Mouse (Mus musculus): ENCODE measurements around the gene Rbm20. TPM values are rescaled to one million over a fixed set of nuclear protein-coding genes. Genes with fewer than 3 reads are reported as not detected.

Rbm20 gene
- total and polyA plus RNA-seq, 3 experiments = 37.3 to 58.6 TPM; not detected in 1

DNA sequence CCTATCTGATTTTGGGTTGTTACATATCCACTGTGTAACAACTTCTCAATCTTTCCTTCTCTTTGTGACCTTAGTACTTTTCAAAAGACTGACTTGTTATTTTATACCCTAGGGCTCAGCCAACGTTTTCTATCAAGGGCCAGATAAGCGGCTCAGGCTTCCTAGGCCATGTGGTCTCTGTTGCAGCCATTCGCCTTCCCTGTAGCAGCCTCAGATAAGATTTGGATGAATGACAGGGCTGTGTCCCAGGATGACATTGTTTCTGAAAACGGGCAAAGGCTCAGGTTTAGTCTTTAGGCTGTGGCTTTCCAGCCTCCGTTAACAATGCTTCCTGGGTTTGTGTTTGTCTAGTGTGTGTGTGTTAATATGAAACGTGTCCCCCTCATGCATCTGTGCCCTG lies 36.3 kb downstream of the Rbm20 start (continued):
- peak; percentile 60 for TF ChIP-seq SIN3A (IDR thresholded peaks at IDR 0.05; ENCODE audit: low read length)

DNA sequence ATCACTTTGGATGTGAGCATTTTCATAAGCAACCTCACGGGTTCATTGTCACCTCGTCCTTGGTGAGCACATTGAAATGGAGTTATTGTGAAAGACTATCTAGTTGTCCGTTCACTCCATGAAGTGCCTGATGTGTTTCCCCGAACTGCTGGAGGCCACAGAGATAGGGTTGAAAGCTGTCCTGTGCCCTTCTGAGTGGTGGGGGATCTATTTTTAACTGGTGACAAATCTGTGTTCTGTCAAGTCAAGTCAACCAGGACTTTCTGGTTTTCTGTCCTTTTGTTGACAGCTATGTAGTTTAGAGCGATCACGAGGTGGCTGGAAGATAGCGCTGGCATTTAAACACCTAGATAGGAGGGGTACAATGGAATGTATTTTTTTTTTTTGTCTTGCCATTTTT lies 39.4 kb downstream of the Rbm20 start:
- Histone ChIP-seq H3K4me3 (ENCODE audit: control insufficient read depth in 1 of 2, insufficient read depth in 1 of 2, low read depth in 2 of 2, low read length in 2 of 2) (no peak overlapping the region), H3K9me3 (replicated peaks; ENCODE audit: insufficient read depth, low read length) (no peaks in the 10 kb centered on the region), H3K4me1 (ENCODE audit: control insufficient read depth in 1 of 2, insufficient read depth in 2 of 2, low read length in 2 of 2) (peaks cover 7 to 8% of the 10 kb centered on the region in 2 experiments; a peak in 3 of 4 replicates), H3K79me2 (ENCODE audit: control insufficient read depth, insufficient read depth, low read length, poor library complexity) (no peaks in the 10 kb centered on the region), H3K36me3 (ENCODE audit: control insufficient read depth in 1 of 2, insufficient read depth in 2 of 2, low read length in 2 of 2) (peaks cover 0 to 5% of the 10 kb centered on the region in 2 experiments; a peak in 1 of 4 replicates), H3K27me3 (ENCODE audit: control insufficient read depth in 1 of 2, insufficient read depth in 2 of 2, low read length in 2 of 2) (peaks cover 0 to 1% of the 10 kb centered on the region in 2 experiments; a peak in 1 of 4 replicates), H3K27ac (ENCODE audit: control insufficient read depth, low read depth, low read length) (no peak overlapping the region), H3K9ac (ENCODE audit: control insufficient read depth, low read depth, low read length, poor library complexity, severe bottlenecking) (no peak overlapping the region)
- no peak for DNase-seq (ENCODE audit: low read depth, low spot score)
- TF ChIP-seq TAL1 (IDR thresholded peaks at IDR 0.05; ENCODE audit: low read length) = no peak
- TF ChIP-seq NRF1 (IDR thresholded peaks at IDR 0.05; ENCODE audit: insufficient read depth, low read depth, low read length, poor library complexity, severe bottlenecking) = no peak
- TF ChIP-seq NELFE (IDR thresholded peaks at IDR 0.05; ENCODE audit: low read depth, low read length) = no peak
- TF ChIP-seq UBTF (IDR thresholded peaks at IDR 0.05; ENCODE audit: borderline replicate concordance, insufficient read depth, low read depth, low read length) = no peak
- no peak for TF ChIP-seq USF2 (IDR thresholded peaks at IDR 0.05; ENCODE audit: borderline replicate concordance in 1 of 2, insufficient read depth in 1 of 2, low read depth in 1 of 2, low read length in 2 of 2)
- TF ChIP-seq MAX (IDR thresholded peaks at IDR 0.05; ENCODE audit: low read length) = no peak
- TF ChIP-seq POLR2AphosphoS5 (IDR thresholded peaks at IDR 0.05; ENCODE audit: borderline replicate concordance, low read depth, low read length) = no peak
- TF ChIP-seq ELF1 (IDR thresholded peaks at IDR 0.05; ENCODE audit: low read depth, low read length) = no peak
- TF ChIP-seq BHLHE40 (IDR thresholded peaks at IDR 0.05; ENCODE audit: borderline replicate concordance, low read depth, low read length) = no peak
- TF ChIP-seq MAZ (IDR thresholded peaks at IDR 0.05; ENCODE audit: low read depth, low read length) = no peak
- no peak for TF ChIP-seq HCFC1 (IDR thresholded peaks at IDR 0.05; ENCODE audit: low read depth, low read length)
- no peak for TF ChIP-seq SIN3A (IDR thresholded peaks at IDR 0.05; ENCODE audit: low read length)
- TF ChIP-seq MAFK (IDR thresholded peaks at IDR 0.05; ENCODE audit: borderline replicate concordance, low read depth, low read length) = no peak
- no peak for TF ChIP-seq ZKSCAN1 (IDR thresholded peaks at IDR 0.05; ENCODE audit: low read depth, low read length)
- no peak for TF ChIP-seq RAD21 (IDR thresholded peaks at IDR 0.05; ENCODE audit: low read depth, low read length)
- no peak for TF ChIP-seq EP300 (IDR thresholded peaks at IDR 0.05; ENCODE audit: low read depth in 1 of 2, low read length in 2 of 2)
- no peak for TF ChIP-seq GATA1 (IDR thresholded peaks at IDR 0.05; ENCODE audit: low read depth, low read length)
- no peak for TF ChIP-seq KAT2A (conservative IDR thresholded peaks at IDR 0.05; ENCODE audit: low read depth, low read length)
- no peak for TF ChIP-seq POLR2A (IDR thresholded peaks at IDR 0.05; ENCODE audit: control insufficient read depth in 1 of 2, insufficient read depth in 1 of 2, low read depth in 1 of 2, low read length in 2 of 2, poor library complexity in 1 of 2)
- no peak for TF ChIP-seq ETS1 (IDR thresholded peaks at IDR 0.05; ENCODE audit: low read depth, low read length)

All from MEL (cell line).